Mouse (Mus musculus): ENCODE results near the gene Thoc5. TPM values are rescaled to one million over a fixed set of nuclear protein-coding genes. Genes with fewer than 3 reads are reported as not detected.
A peak's percentile ranks its signal among the peaks of the same experiment; 100 is the strongest.

Thoc5 gene
- 10 to 100 TPM; 11.7 to 14.5 TPM for total RNA-seq (2021)
- long read RNA-seq, experiment 1, partial matches to known transcripts: 3 of 11 reads
- long read RNA-seq, experiment 1, other reads (novel, unspliced or antisense): 6 of 11 reads
- long read RNA-seq, experiment 2, partial matches to known transcripts: 1 of 11 reads
- long read RNA-seq, experiment 2, other reads (novel, unspliced or antisense): 7 of 11 reads

DNA sequence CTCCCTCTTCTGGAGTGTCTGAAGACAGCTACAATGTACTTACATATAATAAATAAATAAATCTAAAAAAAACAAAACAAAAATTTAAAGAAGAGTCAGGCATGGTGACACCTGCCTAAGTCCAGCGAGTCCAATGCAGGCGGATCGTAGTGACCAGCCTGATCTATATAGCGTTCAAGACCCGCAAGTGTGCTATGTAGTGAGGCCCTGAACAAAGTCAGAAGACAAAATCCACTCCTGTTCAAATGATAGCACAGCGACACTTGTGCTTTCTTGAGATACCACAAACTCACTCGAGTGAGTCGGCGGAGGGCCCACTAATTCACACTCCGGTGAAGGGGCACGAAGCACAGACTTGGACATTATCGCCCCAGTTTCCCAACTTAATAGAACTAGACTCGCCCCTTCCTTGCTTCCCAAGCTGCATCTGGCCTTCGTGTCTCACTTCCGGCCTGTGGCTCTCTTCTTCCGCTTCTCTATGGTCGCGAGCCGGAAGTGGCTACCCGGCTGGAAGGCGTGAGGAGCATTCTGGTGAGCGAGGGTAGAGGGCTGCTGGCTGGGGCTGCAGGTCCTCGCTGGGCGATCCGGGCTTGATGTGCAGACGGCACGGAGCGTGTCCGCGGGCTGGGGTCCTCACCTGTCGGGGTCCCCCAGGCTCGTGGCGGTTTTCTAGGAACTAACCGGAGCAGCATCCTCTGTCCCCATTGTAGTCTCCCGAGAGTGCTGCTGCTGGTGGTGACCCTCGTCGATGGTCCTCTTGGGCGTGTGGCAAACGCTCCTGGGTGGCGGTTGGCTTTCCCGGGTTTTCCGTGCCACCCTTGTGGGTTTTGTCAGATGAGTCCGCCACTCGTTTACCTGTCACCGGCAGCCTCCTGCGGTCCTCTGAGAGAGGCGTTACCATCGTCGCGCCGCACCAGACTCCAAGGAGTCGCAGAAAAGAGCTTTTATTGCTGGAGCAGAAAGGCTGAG, at the start of gene Thoc5:
Thoc5 (plus strand) TSS at position 473 of the 969 bp plus-strand sequence.
- DNase-seq: peak; percentile 71

DNA sequence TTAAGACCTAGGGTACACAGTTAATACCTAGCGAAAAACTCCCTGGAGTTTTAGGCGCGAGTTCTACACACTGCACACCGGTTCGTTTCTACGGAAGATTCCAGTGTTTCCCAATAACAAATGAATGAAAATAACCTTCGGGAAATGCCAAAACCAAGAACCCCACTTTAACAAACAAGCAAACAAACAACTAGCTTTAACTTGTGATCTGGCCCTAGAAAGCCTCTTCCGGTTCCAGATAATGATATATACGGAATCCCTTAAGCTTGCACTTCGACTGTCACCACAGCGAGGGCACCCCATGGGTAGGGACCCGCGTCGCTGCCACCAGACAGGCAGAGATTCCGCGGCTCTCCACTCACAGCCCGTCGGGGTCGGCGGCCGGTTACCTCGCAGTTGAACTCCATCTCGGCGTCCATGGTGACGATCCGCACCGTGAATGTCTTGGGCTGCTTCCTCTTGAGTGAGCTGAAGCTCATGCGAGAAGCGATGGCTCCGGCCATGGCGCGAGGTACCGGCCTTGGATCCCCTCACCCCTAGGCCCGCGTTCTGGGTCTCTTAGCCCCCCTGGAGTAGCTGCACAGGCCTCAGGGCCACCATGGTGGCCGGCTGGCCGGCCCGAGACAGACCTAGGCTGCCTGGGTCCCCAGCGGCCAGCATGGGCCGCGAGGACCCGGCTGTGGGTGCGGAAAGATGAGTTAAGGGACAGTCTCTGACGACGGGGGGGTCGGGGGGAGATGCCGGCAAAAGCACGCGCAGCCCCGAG, 46.5 kb upstream of the Thoc5 start:
- peak; percentile 10 for DNase-seq

DNA sequence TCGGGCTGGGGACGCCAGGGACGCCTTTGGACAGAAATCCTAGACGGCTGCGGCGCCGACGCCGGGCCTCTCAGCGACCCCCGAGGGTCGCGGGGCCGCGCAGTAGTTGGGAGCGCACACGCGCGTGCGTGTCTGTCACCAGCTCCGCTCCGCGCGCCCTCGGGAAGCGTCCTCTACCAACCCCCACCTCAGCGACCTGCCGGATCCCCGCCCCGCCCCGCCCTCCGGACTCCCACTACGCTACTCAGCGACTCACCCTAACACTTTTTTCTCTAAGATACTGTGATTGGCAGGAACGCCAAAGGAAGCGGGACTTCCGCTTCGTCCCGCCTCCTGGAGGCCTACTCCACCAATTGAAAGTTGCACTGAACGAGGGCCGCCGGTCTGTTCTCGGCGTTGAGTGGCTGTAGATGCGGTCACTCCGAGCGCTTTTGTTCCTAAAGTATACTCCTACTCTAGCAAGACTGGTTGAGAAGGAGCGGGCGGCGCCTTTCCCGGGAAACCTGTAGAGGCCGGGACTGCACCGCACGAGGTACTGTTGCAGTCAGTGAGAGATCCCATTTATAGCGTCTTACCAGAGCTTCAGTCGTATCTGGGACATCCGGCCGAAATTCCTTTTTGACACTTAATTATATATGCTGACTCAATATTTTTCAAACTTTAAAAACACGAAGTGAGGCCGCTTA, 45.7 kb upstream of the Thoc5 start, which contains the start of gene Nf2:
Nf2 (minus strand) TSS at position 279 of the 686 bp plus-strand sequence.
- DNase-seq: peak; percentile 98

- no peak for DNase-seq
Observed at GRCm38 (mm10) chr11:4850404-4850803, 44.7 kb upstream of the Thoc5 start.

GRCm38 (mm10) chr11:4853021-4853420, 42.1 kb upstream of the Thoc5 start:
- no peak for DNase-seq

DNA sequence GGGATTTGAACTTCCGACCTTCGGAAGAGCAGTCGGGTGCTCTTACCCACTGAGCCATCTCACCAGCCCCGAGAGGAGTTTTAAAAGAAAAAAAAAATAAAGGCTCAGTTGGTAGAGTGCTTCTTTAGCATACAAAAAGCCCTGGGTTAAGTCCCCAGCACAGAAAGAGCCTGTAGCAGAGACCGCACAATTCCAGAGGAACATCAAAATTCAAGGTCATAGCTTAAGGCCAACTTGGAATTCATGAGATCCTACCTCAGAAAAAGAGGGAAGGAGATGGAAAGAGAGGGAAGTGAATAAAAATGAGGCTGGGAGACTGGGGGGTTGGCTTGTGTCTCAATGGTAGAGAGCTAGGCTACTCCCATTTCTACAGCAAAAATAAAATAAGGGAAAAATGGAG, 40.9 kb upstream of the Thoc5 start:
- DNase-seq: no peak

DNA sequence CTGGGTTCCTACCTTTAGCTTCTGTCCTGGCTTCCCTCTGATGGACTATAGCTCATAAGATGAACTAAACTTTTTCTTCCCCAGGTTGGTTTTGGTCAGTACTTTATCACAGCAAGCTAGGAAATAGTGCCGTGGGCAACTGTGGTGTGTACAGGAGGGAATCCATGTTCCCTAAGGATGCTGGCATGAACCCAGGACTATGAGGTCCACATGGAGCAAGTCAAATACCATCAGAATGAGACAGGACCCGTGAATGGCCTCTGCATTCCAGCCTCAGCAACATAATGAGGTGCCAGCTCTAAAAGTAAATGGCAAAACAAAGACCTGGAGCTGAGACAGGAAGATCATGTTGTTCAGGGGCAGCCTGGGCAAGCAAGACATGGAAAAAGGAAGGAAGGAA, 36.7 kb upstream of the Thoc5 start:
- DNase-seq: no peak

- DNase-seq: no peak
Observed at GRCm38 (mm10) chr11:4860986-4861385, 34.1 kb upstream of the Thoc5 start.

DNA sequence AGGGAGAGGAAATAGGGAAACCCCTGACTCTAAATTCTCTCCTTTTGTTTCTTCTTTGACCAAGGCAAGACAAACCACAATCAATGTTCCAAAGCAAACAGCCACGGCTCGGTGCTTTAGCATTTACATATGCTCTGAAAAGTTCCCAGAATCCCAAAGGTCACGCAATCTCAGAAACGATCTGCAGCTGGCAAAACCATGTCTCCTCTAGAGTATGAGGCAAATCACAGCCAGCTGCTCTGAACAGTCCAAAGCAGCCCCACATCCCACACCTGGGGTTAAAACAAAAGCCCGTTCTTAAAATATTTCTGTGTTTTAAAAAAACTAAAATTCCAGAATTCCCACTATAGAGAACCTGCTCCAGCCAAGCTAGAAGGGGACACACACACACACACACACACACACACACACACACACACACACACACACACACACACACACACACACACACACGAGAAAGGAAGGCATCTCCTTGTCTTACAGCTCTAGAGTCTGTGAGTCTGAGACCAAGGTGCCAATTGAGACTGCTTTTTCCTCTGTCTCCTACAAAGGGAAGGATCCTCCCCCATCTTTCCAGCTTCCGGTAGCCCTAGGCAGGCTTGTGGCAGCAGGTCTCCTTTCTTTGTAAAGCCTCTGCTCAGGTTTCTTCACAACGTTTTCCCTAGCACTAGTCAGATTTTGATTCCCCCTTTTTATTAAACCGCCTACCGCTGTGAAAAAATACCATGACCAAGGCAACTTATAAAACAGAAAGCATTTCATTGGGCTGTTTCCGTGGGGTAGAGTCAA, 33.1 kb upstream of the Thoc5 start:
- DNase-seq: no peak

GRCm38 (mm10) chr11:4862730-4863129, 32.4 kb upstream of the Thoc5 start:
- DNase-seq: no peak

DNA sequence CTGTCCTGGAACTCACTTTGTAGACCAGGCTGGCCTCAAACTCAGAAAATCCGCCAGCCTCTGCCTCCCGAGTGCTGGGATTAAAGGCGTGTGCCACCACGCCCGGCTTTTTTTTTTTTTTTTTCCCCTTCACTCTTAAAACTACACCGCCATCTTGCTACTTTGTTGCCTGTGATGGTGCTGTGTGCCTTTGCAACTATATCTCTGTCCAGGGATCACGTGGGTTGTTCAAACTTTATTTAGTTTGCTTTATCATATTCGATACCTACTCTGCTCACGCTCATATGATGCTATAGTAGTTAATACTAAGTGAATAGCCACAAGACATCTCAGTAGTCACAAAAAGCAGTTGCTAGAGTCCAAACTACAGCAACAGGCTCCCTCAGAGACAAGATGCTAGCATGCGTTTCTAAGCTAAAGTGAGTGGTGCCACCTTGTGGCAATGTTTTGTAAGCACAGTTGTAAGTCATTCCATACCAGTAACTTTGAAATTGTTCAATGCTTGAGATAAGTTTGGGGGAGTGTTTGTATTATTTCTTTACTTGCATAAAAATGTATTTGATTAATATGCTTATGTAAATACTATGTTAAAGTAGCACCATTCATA, 29.4 kb upstream of the Thoc5 start:
- no peak for DNase-seq

- peak; percentile 56 for DNase-seq
Observed at GRCm38 (mm10) chr11:4873755-4874475, 21.2 kb upstream of the Thoc5 start, which contains the start of gene Nipsnap1. TSS of gene Nipsnap1 (plus strand) at chr11:4873951.

- DNase-seq: no peak
Observed at GRCm38 (mm10) chr11:4874551-4874950, 20.6 kb upstream of the Thoc5 start.

GRCm38 (mm10) chr11:4881087-4881486, 14.0 kb upstream of the Thoc5 start:
- no peak for DNase-seq

GRCm38 (mm10) chr11:4882892-4883627, 12.1 kb upstream of the Thoc5 start:
- peak; percentile 12 for DNase-seq

DNA sequence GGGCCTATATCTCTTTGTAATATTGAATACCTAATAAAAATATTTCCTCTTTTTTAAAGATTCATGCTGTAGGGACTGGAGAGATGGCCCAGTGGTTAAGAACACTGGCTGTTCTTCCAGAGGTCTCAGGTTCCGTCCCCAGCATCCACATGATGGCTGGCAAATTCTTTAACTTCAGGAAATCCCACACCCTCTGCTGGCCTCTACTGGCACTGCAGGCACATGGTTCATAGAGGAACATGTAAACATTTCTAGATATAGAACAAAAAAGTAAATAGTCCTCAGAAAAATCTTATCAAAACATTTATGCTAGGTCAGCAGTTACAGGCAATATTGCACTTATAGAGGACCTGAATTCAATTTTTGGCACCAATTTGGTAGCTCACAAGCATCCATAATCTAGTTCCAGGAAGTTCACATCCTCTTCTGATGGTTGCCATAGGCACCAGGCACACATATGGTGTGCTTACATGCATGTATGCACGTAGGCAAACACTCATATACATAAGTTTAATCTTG, 9.7 kb upstream of the Thoc5 start:
- no peak for DNase-seq

GRCm38 (mm10) chr11:4886987-4887386, 8.1 kb upstream of the Thoc5 start:
- no peak for DNase-seq

DNA sequence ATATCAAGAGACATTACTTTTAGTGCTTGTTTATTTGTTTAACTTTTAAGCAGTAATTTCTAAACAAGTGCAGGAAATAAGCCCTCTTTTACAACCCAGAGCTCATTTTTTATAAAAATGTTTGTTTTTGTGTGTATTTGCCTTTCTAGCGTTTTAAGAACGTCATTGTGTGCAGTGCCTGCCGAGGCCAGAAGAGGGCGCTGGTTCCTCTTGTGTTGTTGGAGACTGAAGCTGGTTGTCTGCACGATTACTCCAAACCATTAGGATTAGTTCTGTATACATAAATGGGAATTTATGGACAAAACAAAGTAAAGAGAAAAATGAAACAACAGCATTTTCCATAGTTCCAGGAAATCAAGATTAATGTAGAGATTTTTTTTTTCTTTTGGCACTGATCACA, 5.3 kb downstream of the Thoc5 start:
- no peak for DNase-seq

- no peak for DNase-seq
Observed at GRCm38 (mm10) chr11:4901956-4902355, 6.8 kb downstream of the Thoc5 start.
